Mouse (Mus musculus): ENCODE measurements around the gene Ezr. TPM values are rescaled to one million over a fixed set of nuclear protein-coding genes. Genes with fewer than 3 reads are reported as not detected.
A peak's percentile ranks its signal among the peaks of the same experiment; 100 is the strongest.

Ezr gene
- polyA plus RNA-seq, 1 experiment from 2014 or later = 97.3 TPM

- Histone ChIP-seq H3K9me3 (ENCODE audit: low read depth, low read length) (no peaks in the 10 kb centered on the region), H3K27me3 (ENCODE audit: insufficient read depth, low read length) (no peaks in the 10 kb centered on the region), H3K9ac (no peak overlapping the region), H3K4me2 (no peak overlapping the region), H3K27ac (ENCODE audit: low read depth) (peak overlapping the region; percentile 1; the same call in 1 of the 2 replicates), H3K4me3 (ENCODE audit: low read depth, low read length) (no peak overlapping the region), H3K36me3 (ENCODE audit: insufficient read depth) (peaks cover 60% of the 10 kb centered on the region), H3K4me1 (ENCODE audit: insufficient read depth) (no peaks in the 10 kb centered on the region; the same call in 1 of the 2 replicates)
- DNase-seq = peak; percentile 31
- no peak for ATAC-seq (ENCODE audit: insufficient read depth)
- WGBS = 65% methylated on average over 11 of the region's 11 CpGs
- no peak for TF ChIP-seq CTCF (IDR thresholded peaks at IDR 0.05; ENCODE audit: low read depth)
These were observed 31.2 kb downstream of the Ezr start for GRCm38 (mm10) chr17:6751221-6751859.

- TF ChIP-seq CTCF (IDR thresholded peaks at IDR 0.05; ENCODE audit: low read depth) = no peak
- no peak overlapping the region for H3K27ac ChIP-seq (ENCODE audit: low read depth)
- H3K4me1 ChIP-seq (ENCODE audit: insufficient read depth) = no peaks in the 10 kb centered on the region; the same call in 1 of the 2 replicates
- H3K4me3 ChIP-seq (ENCODE audit: low read depth, low read length) = no peak overlapping the region
- WGBS = 67% methylated on average over 17 of the region's 17 CpGs
- peak; percentile 38 for DNase-seq
- no peak overlapping the region for H3K9ac ChIP-seq
- peaks cover 56% of the 10 kb centered on the region for H3K36me3 ChIP-seq (ENCODE audit: insufficient read depth)
- no peak overlapping the region for H3K4me2 ChIP-seq
- ATAC-seq (ENCODE audit: insufficient read depth) = no peak
- H3K9me3 ChIP-seq (ENCODE audit: low read depth, low read length) = no peaks in the 10 kb centered on the region
- H3K27me3 ChIP-seq (ENCODE audit: insufficient read depth, low read length) = no peaks in the 10 kb centered on the region
These were observed 33.7 kb downstream of the Ezr start for GRCm38 (mm10) chr17:6748779-6749464.

GRCm38 (mm10) chr17:6747478-6747877, 35.1 kb downstream of the Ezr start:
- 53% methylated on average over 7 of the region's 7 CpGs for WGBS
- Histone ChIP-seq H3K36me3 (ENCODE audit: insufficient read depth) (peaks cover 46% of the 10 kb centered on the region; the same call in 1 of the 2 replicates), H3K4me2 (no peak overlapping the region), H3K9me3 (ENCODE audit: low read depth, low read length) (no peaks in the 10 kb centered on the region), H3K27me3 (ENCODE audit: insufficient read depth, low read length) (no peaks in the 10 kb centered on the region), H3K4me3 (ENCODE audit: low read depth, low read length) (no peak overlapping the region), H3K4me1 (ENCODE audit: insufficient read depth) (peaks cover 2% of the 10 kb centered on the region), H3K27ac (ENCODE audit: low read depth) (no peak overlapping the region), H3K9ac (no peak overlapping the region)
- DNase-seq = no peak
- TF ChIP-seq CTCF (IDR thresholded peaks at IDR 0.05; ENCODE audit: low read depth) = no peak
- ATAC-seq (ENCODE audit: insufficient read depth) = no peak

- H3K4me2 ChIP-seq = no peak overlapping the region
These were observed 35.9 kb downstream of the Ezr start for GRCm38 (mm10) chr17:6746452-6747231.

GRCm38 (mm10) chr17:6745975-6746374, 36.6 kb downstream of the Ezr start:
- Histone ChIP-seq H3K9me3 (ENCODE audit: low read depth, low read length) (no peaks in the 10 kb centered on the region), H3K4me1 (ENCODE audit: insufficient read depth) (peaks cover 6% of the 10 kb centered on the region), H3K36me3 (ENCODE audit: insufficient read depth) (peaks cover 41% of the 10 kb centered on the region), H3K27ac (ENCODE audit: low read depth) (peak overlapping the region; percentile 6; the same call in 1 of the 2 replicates), H3K27me3 (ENCODE audit: insufficient read depth, low read length) (no peaks in the 10 kb centered on the region), H3K9ac (no peak overlapping the region), H3K4me3 (ENCODE audit: low read depth, low read length) (no peak overlapping the region), H3K4me2 (no peak overlapping the region)
- ATAC-seq (ENCODE audit: insufficient read depth) = no peak
- WGBS = 59% methylated on average over 9 of the region's 9 CpGs
- DNase-seq = peak; percentile 31
- peak; percentile 28 for TF ChIP-seq CTCF (IDR thresholded peaks at IDR 0.05; ENCODE audit: low read depth)

More at GRCm38 (mm10) chr17:6746452-6747231, 35.9 kb downstream of the Ezr start:
- TF ChIP-seq CTCF (IDR thresholded peaks at IDR 0.05; ENCODE audit: low read depth) = no peak
- Histone ChIP-seq H3K27ac (ENCODE audit: low read depth) (peak overlapping the region; percentile 6; the same call in 1 of the 2 replicates), H3K36me3 (ENCODE audit: insufficient read depth) (peaks cover 41% of the 10 kb centered on the region), H3K27me3 (ENCODE audit: insufficient read depth, low read length) (no peaks in the 10 kb centered on the region), H3K4me1 (ENCODE audit: insufficient read depth) (peaks cover 6% of the 10 kb centered on the region), H3K9me3 (ENCODE audit: low read depth, low read length) (no peaks in the 10 kb centered on the region), H3K9ac (no peak overlapping the region), H3K4me3 (ENCODE audit: low read depth, low read length) (no peak overlapping the region)
- ATAC-seq (ENCODE audit: insufficient read depth) = no peak
- 69% methylated on average over 9 of the region's 9 CpGs for WGBS
- DNase-seq = no peak

- Histone ChIP-seq H3K4me1 (ENCODE audit: insufficient read depth) (peaks cover 6% of the 10 kb centered on the region), H3K27me3 (ENCODE audit: insufficient read depth, low read length) (no peaks in the 10 kb centered on the region), H3K36me3 (ENCODE audit: insufficient read depth) (peaks cover 41% of the 10 kb centered on the region), H3K9me3 (ENCODE audit: low read depth, low read length) (no peaks in the 10 kb centered on the region), H3K4me3 (ENCODE audit: low read depth, low read length) (no peak overlapping the region), H3K27ac (ENCODE audit: low read depth) (no peak overlapping the region), H3K4me2 (no peak overlapping the region), H3K9ac (no peak overlapping the region)
- DNase-seq = no peak
- no peak for ATAC-seq (ENCODE audit: insufficient read depth)
- TF ChIP-seq CTCF (IDR thresholded peaks at IDR 0.05; ENCODE audit: low read depth) = no peak
- 77% methylated on average over 5 of the region's 5 CpGs for WGBS
These were observed 37.1 kb downstream of the Ezr start for GRCm38 (mm10) chr17:6745503-6745902.

- H3K4me1 ChIP-seq (ENCODE audit: insufficient read depth) = peaks cover 6% of the 10 kb centered on the region
- peaks cover 40% of the 10 kb centered on the region for H3K36me3 ChIP-seq (ENCODE audit: insufficient read depth)
- no peak for DNase-seq
- peak overlapping the region; percentile 46; the same call in 1 of the 2 replicates for H3K27ac ChIP-seq (ENCODE audit: low read depth)
- no peaks in the 10 kb centered on the region for H3K27me3 ChIP-seq (ENCODE audit: insufficient read depth, low read length)
- H3K9me3 ChIP-seq (ENCODE audit: low read depth, low read length) = no peaks in the 10 kb centered on the region
- H3K9ac ChIP-seq = no peak overlapping the region
- 87% methylated on average over 14 of the region's 14 CpGs for WGBS
- no peak for TF ChIP-seq CTCF (IDR thresholded peaks at IDR 0.05; ENCODE audit: low read depth)
- ATAC-seq (ENCODE audit: insufficient read depth) = no peak
- H3K4me3 ChIP-seq (ENCODE audit: low read depth, low read length) = no peak overlapping the region
- H3K4me2 ChIP-seq = no peak overlapping the region
These were observed 37.7 kb downstream of the Ezr start for GRCm38 (mm10) chr17:6744871-6745270.

Data from lung, embryonic 14.5 days (tissue).